Mouse (Mus musculus) spleen, adult 2 months (tissue): ENCODE measurements at regions not wholly inside any gene's neighbourhood (a gene's known extent, or its start where the extent isn't known, plus 50 kb on each side); places are given as distances from the start of the nearest gene placed in this dataset.

Experiments used
- CTCF ChIP-seq: fragments of 200-500 bp; IDR thresholded peaks from 2 replicates; pipeline ENCODE4 v1.5.1; 2011; ENCODE audit warnings: mild to moderate bottlenecking, inconsistent platforms; ENCODE audit not compliant: insufficient read depth, insufficient read length, insufficient replicate concordance; ENCODE audit errors: extremely low read depth
- POLR2A ChIP-seq: fragments of 200-500 bp; IDR thresholded peaks from 2 replicates; pipeline ENCODE4 v1.6.1; 2011; ENCODE audit warnings: low read depth, low read length, inconsistent platforms

DNA sequence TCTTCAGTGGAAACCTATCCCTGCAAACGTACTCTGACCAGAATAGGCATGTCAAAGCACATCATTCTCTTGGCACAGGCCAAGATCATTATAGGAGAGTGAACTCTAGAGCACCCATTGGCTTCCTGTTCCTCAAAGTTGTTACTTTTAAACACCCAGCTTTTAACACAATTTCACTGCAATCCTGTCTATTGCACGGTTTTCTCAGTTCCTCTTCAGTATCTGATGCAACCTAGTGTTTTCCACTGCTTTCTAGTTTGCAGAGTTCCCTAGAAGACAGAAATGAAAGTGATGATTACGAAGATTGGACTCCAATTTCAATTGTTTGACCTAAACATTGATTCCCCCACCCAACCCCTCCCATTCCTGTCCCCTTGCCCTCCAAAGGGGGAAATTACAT lies 64.8 kb upstream of the Il6 start:
- TF ChIP-seq CTCF = no peak
- no peak for TF ChIP-seq POLR2A
